Mouse (Mus musculus) splenic B cell, adult 2 months (primary cell): ENCODE data around the gene Ugt1a8.
A peak's percentile ranks its signal among the peaks of the same experiment; 100 is the strongest.

Experiments used
- DNase-seq: peaks from one replicate; pipeline ENCODE4 v3.0.0-alpha.2; 2011; ENCODE audit warnings: low read depth, low spot score
- H3K27me3 ChIP-seq: 2 replicates; pipeline ENCODE4 v1.6.1; 2012; ENCODE audit warnings: mild to moderate bottlenecking, low read length, moderate library complexity, mixed read lengths; ENCODE audit not compliant: control insufficient read depth, poor library complexity, insufficient read depth, severe bottlenecking
- H3K36me3 ChIP-seq: 2 replicates; pipeline ENCODE4 v1.6.1; 2012; ENCODE audit warnings: mild to moderate bottlenecking, low read length, moderate library complexity, mixed read lengths; ENCODE audit not compliant: control insufficient read depth, poor library complexity, insufficient read depth, severe bottlenecking

Gene Ugt1a8

GRCm38 (mm10) chr1:88195687-88196086 is 108.1 kb downstream of the Ugt1a8 start:
- Histone ChIP-seq H3K36me3 (no peaks in the 10 kb centered on the region), H3K27me3 (no peaks in the 10 kb centered on the region)
- no peak for DNase-seq

DNA sequence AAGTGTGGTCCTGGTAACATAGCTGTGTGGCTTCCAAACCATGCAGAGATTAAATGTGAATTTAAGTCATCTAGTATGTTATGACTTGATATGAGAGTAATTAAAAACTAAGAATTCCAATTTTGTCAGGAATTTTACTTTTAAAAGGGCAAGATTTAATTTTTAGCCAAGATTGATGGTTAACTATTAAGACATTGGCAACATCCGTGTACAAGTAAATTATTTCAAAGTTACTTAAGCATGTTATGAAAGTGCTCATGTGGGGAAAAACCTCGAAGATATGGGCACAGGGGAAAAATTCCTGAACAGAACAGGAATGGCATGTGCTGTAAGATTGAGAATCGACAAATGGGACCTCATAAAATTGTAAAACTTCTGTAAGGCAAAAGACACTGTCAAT is 109.8 kb downstream of the Ugt1a8 start:
- DNase-seq, result no peak
- no peaks in the 10 kb centered on the region for H3K36me3 ChIP-seq

DNA sequence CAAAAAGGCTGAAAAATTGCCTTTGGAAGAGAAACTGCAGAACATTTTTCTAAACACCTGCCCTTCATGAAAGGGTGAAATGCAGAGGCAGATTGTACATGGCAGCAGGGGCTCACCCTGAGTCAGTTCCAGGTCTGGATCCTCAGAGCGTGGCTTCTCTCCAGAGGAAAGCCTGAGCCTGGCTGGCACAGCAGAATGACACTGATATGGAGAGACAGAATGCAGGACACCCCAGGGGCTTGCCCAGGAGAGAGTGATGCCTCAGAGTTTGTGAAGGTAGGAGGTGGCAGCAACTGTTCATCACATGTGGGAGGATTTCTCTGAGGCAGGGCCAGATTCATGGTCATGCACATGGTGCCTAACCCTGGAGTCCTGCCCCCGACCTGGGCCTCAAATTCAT is 112.4 kb downstream of the Ugt1a8 start:
- Histone ChIP-seq H3K36me3 (no peaks in the 10 kb centered on the region), H3K27me3 (no peaks in the 10 kb centered on the region)
- DNase-seq, result no peak

More for the DNA sequence above, 109.8 kb downstream of the Ugt1a8 start:
- H3K27me3 ChIP-seq, result no peaks in the 10 kb centered on the region

DNA sequence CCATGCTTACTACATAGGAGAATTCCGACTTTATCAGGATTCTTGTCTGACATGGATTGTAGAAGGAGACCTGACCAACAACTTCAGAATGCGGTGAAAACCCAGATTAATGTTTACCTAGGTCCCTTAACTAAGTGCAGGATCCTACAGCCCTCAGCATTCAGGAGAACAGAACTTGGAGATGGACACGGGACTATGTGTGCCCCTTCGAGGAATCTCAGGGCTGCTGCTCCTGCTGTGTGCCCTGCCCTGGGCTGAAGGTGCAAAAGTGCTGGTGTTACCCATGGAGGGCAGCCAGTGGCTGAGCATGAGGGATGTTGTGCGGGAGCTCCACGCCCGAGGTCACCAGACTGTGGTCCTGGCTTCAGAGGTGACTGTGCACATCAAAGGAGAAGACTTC is 112.8 kb downstream of the Ugt1a8 start, which contains the start of gene Ugt1a2:
Ugt1a2 (plus strand) TSS at position 146 of the 400 bp plus-strand sequence.
- Histone ChIP-seq H3K36me3 (no peaks in the 10 kb centered on the region), H3K27me3 (no peaks in the 10 kb centered on the region)
- DNase-seq, result no peak

GRCm38 (mm10) chr1:88205294-88205922 is 117.8 kb downstream of the Ugt1a8 start, which contains the start of gene Dnajb3:
Gene Dnajb3 (minus strand): TSS chr1:88205782.
- Histone ChIP-seq H3K36me3 (no peaks in the 10 kb centered on the region), H3K27me3 (no peaks in the 10 kb centered on the region)
- peak; percentile 38 for DNase-seq

- no peak for DNase-seq
- Histone ChIP-seq H3K36me3 (no peaks in the 10 kb centered on the region), H3K27me3 (no peaks in the 10 kb centered on the region)
Observed at GRCm38 (mm10) chr1:88206843-88207479, 119.3 kb downstream of the Ugt1a8 start.

GRCm38 (mm10) chr1:88211812-88212211 is 124.2 kb downstream of the Ugt1a8 start, which contains the start of gene Ugt1a1:
Gene Ugt1a1 (plus strand): TSS chr1:88211959.
- DNase-seq, result peak; percentile 16
- Histone ChIP-seq H3K36me3 (no peaks in the 10 kb centered on the region), H3K27me3 (no peaks in the 10 kb centered on the region)

DNA sequence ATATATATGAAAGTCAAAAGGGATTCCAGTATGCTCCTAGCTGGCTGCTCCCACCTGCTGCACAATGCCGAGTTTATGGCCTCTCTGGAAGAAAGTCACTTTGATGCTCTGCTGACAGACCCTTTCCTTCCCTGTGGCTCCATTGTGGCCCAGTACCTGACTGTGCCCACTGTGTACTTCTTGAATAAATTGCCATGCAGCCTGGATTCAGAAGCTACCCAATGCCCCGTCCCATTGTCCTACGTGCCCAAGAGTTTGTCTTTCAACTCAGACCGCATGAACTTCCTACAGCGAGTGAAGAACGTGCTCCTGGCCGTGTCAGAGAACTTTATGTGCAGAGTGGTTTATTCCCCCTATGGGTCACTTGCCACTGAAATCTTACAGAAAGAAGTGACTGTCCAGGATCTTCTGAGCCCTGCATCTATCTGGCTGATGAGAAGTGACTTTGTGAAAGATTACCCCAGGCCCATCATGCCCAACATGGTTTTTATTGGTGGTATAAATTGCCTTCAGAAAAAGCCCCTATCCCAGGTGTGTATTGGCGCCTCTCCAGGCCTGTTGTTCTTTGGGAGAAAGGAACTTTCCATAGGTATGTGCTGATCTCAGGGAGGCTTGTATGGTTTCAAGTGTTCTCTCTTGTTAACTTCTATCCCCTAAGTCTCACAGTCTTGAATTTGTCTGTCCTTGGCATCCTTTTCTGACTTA is 124.9 kb downstream of the Ugt1a8 start:
- Histone ChIP-seq H3K36me3 (no peaks in the 10 kb centered on the region), H3K27me3 (no peaks in the 10 kb centered on the region)
- DNase-seq, result peak; percentile 18

DNA sequence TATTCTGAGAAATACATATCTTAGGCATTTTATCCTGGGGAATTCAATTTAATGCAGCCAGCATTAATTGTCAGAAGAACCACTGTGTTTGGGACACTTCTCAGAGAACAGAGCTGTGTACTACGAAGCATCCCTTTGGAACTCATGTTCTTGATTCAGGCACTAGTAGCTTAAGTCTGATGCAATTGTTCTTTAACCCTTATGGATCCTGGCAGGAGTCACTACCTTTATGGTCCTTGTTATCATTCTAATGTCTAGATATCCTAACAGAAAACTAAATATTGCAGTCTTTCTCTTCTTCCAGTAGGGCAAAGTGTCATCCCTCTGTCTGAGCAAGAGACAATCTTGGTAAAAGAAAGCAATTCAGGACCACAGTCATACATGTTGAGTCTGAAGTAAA is 125.4 kb downstream of the Ugt1a8 start:
- no peaks in the 10 kb centered on the region for H3K36me3 ChIP-seq
- DNase-seq, result no peak

DNA sequence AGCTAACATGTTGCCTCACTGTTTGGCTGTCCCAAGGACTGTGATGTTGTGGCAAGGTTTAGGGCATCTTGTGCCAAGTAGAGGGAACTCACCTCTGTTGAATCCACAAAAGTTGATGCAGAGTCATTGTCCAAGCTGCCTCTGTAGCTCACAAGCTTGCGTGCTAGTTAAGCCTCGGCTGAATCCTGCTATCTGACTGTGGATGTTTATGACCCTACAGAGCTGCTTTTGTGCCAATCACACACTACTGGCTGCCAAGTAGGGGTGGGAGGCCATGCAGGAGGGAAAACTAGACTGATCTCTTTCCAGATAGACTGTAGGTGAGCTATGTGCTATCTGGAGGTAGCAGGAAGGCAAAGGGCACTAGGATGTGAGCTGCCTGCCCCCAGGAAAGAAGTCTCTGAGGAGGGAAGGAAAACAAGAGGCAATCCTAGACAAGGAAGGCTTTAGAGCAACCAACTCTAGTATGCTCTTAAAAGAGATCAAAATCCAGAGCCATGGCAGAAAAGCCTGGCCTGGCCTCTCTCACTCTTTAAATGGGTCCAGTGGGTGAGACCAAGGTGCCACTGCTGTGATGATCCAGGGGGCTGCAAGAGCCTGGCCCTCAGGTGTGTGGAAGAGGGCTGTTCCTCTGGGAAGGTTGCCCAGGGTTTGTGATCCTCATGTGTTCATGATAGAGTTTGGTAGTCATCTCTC is 126.3 kb downstream of the Ugt1a8 start:
- DNase-seq, result peak; percentile 22
- Histone ChIP-seq H3K27me3 (no peaks in the 10 kb centered on the region), H3K36me3 (no peaks in the 10 kb centered on the region)

More for the DNA sequence above, 125.4 kb downstream of the Ugt1a8 start:
- H3K27me3 ChIP-seq, result no peaks in the 10 kb centered on the region

DNA sequence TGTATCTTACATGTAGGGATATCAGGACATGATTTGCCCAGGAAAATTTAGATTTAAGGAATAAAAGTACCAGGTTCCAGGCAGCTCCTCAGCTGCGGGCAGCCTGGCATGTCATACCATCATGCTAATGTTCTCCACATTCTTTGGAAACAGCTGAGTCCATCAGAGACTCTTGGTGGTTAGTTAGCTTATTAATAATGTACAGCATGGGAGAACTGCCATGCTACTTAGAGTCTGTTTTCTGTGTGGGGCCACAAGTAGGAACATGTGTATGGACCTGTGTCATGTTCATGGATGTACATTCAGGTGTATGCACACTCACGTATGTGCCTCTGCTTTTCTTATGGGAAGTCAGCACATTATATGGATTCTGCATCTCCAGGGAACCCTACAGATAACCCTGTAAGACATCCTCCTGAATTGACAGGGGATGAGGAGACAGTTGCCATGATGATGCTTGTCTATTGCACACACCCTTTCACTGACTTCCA is 126.9 kb downstream of the Ugt1a8 start:
- DNase-seq, result peak; percentile 20
- Histone ChIP-seq H3K36me3 (no peaks in the 10 kb centered on the region), H3K27me3 (no peaks in the 10 kb centered on the region)

GRCm38 (mm10) chr1:88215466-88216380 is 128.1 kb downstream of the Ugt1a8 start:
- Histone ChIP-seq H3K27me3 (no peaks in the 10 kb centered on the region), H3K36me3 (no peaks in the 10 kb centered on the region)
- peak; percentile 15 for DNase-seq

- DNase-seq, result peak; percentile 10
- H3K36me3 ChIP-seq, result no peaks in the 10 kb centered on the region
Observed at GRCm38 (mm10) chr1:88216551-88216950, 128.9 kb downstream of the Ugt1a8 start.

GRCm38 (mm10) chr1:88217144-88217543 is 129.5 kb downstream of the Ugt1a8 start:
- no peaks in the 10 kb centered on the region for H3K27me3 ChIP-seq
- no peaks in the 10 kb centered on the region for H3K36me3 ChIP-seq
- DNase-seq, result peak; percentile 16

More at GRCm38 (mm10) chr1:88216551-88216950, 128.9 kb downstream of the Ugt1a8 start:
- H3K27me3 ChIP-seq, result no peaks in the 10 kb centered on the region
